ENCODE assay signal across 7 mouse cellular contexts in genomic region chr13:56703871-56704321, GRCm38 (mm10). TPM values are rescaled to one million over a fixed set of nuclear protein-coding genes. Genes with fewer than 3 reads are reported as not detected.
DNase-seq lines count a peak whose midpoint lies in the region; ATAC-seq lines count a peak whose summit lies in the region.

No protein-coding gene starts in this region.

- H3K4me3 ChIP-seq in heart, embryonic 14.5 days (ENCODE audit: control insufficient read depth in 1 of 2, insufficient read depth in 1 of 2, low read depth in 1 of 2, low read length in 2 of 2): peak overlapping the region; percentile 82 to 83
- peak overlapping the region; percentile 76 for H3K4me3 ChIP-seq in limb, embryonic 13.5 days
- peak overlapping the region; percentile 71 for H3K4me3 ChIP-seq in midbrain, embryonic 14.5 days (replicated peaks; ENCODE audit: low read depth, low read length)

- peaks cover 16% of the 10 kb centered on the region; the same call in 1 of the 2 replicates for H3K36me3 ChIP-seq in heart, embryonic 14.5 days (ENCODE audit: control insufficient read depth, insufficient read depth, low read length)
- H3K36me3 ChIP-seq in limb, embryonic 13.5 days: peaks cover 21% of the 10 kb centered on the region
- no peaks in the 10 kb centered on the region for H3K36me3 ChIP-seq in midbrain, embryonic 14.5 days (ENCODE audit: control insufficient read depth, insufficient read depth, low read length)

- peak; percentile 20 for ATAC-seq in heart, embryonic 14.5 days (ENCODE audit: insufficient number of reproducible peaks, insufficient read depth, low FRiP score, low read depth)
- ATAC-seq in limb, embryonic 13.5 days (ENCODE audit: low FRiP score, low read depth): no peak; the same call in 1 of the 2 replicates
- ATAC-seq in midbrain, embryonic 14.5 days (ENCODE audit: low FRiP score, low TSS enrichment): peak; percentile 14; the same call in 1 of the 2 replicates

- H3K27ac ChIP-seq in heart, embryonic 14.5 days (replicated peaks in 1 of 2; ENCODE audit: control insufficient read depth in 1 of 2, insufficient read depth in 1 of 2, low read depth in 2 of 2, low read length in 2 of 2): peak overlapping the region; percentile 94 to 100
- peak overlapping the region; percentile 99 for H3K27ac ChIP-seq in limb, embryonic 13.5 days
- H3K27ac ChIP-seq in midbrain, embryonic 14.5 days (replicated peaks; ENCODE audit: low read depth, low read length): peak overlapping the region; percentile 99

- intact Hi-C loops in left cerebral cortex, postnatal 36 days (cut with DNase I): no loop called here

- DNase-seq in thymus, postnatal 25 days: peak; percentile 36
- no peak for DNase-seq in thymus, postnatal 10 days (ENCODE audit: low spot score in 2 of 2)
- DNase-seq in c-Kit-positive CD71-negative TER-119-negative erythroid progenitor cells, embryonic 14.5 days (ENCODE audit: low read depth): peak; percentile 8
- peak; percentile 52 for DNase-seq in midbrain, embryonic 14.5 days
- DNase-seq in left cerebral cortex, postnatal 36 days (ENCODE audit: low spot score in 2 of 2): no peak

- no peaks in the 10 kb centered on the region for H3K9me3 ChIP-seq in heart, embryonic 14.5 days (ENCODE audit: control insufficient read depth, low read length)
- H3K9me3 ChIP-seq in limb, embryonic 13.5 days: no peaks in the 10 kb centered on the region
- H3K9me3 ChIP-seq in midbrain, embryonic 14.5 days (ENCODE audit: control insufficient read depth, low read length): no peaks in the 10 kb centered on the region

- peak overlapping the region; percentile 76 for H3K4me2 ChIP-seq in heart, embryonic 14.5 days (ENCODE audit: low read length)
- peak overlapping the region; percentile 82 for H3K4me2 ChIP-seq in limb, embryonic 13.5 days (replicated peaks)
- H3K4me2 ChIP-seq in midbrain, embryonic 14.5 days (ENCODE audit: low read length): peak overlapping the region; percentile 70

- no peaks in the 10 kb centered on the region for H3K27me3 ChIP-seq in heart, embryonic 14.5 days (ENCODE audit: control insufficient read depth, insufficient read depth, low read length)
- no peaks in the 10 kb centered on the region for H3K27me3 ChIP-seq in limb, embryonic 13.5 days
- H3K27me3 ChIP-seq in midbrain, embryonic 14.5 days (ENCODE audit: control insufficient read depth, insufficient read depth, low read length): no peaks in the 10 kb centered on the region

- 1% methylated on average over 11 of the region's 11 CpGs for WGBS in heart, embryonic 14.5 days
- 1% methylated on average over 11 of the region's 11 CpGs for WGBS in limb, embryonic 13.5 days
- under 1% methylated on average over 11 of the region's 11 CpGs for WGBS in midbrain, embryonic 14.5 days

- H3K9ac ChIP-seq in heart, embryonic 14.5 days (ENCODE audit: low read length): peak overlapping the region; percentile 98
- H3K9ac ChIP-seq in limb, embryonic 13.5 days: peak overlapping the region; percentile 97
- H3K9ac ChIP-seq in midbrain, embryonic 14.5 days (replicated peaks; ENCODE audit: low read length): peak overlapping the region; percentile 92

- H3K4me1 ChIP-seq in heart, embryonic 14.5 days (ENCODE audit: control insufficient read depth in 2 of 2, insufficient read depth in 2 of 2, low read length in 2 of 2): peaks cover 13 to 47% of the 10 kb centered on the region in 2 experiments
- H3K4me1 ChIP-seq in limb, embryonic 13.5 days: peaks cover 73% of the 10 kb centered on the region
- peaks cover 40% of the 10 kb centered on the region for H3K4me1 ChIP-seq in midbrain, embryonic 14.5 days (ENCODE audit: control insufficient read depth, insufficient read depth, low read length)

RNA-seq across cellular contexts. Expression of gene Smad5, which starts 1.1 kb away (rescaled TPM):
- polyA plus RNA-seq in heart, embryonic 14.5 days (2014; fragmentation: Nextera tagmentation; extraction: Ambion mirVana): 27.1 TPM in 2 replicates
- 37.3 and 41.2 TPM in 2 replicates for polyA plus RNA-seq in limb, embryonic 13.5 days (2015; fragmentation: Nextera tagmentation; extraction: Ambion mirVana)
- 20.4 and 35.7 TPM in 2 replicates for polyA plus RNA-seq in midbrain, embryonic 14.5 days (2014; fragmentation: Nextera tagmentation; extraction: Ambion mirVana)
- total RNA-seq in left cerebral cortex, postnatal 36 days (2021): 10 to 100 TPM; 18.1 to 23.1 TPM

RNA-seq across cellular contexts. Expression of gene Gm45623, which starts 49.7 kb away (rescaled TPM):
- not detected in 2 replicates for polyA plus RNA-seq in heart, embryonic 14.5 days (2014; fragmentation: Nextera tagmentation; extraction: Ambion mirVana)
- polyA plus RNA-seq in limb, embryonic 13.5 days (2015; fragmentation: Nextera tagmentation; extraction: Ambion mirVana): 0.10 and 0.26 TPM in 2 replicates
- 1.1 and 2.1 TPM in 2 replicates for polyA plus RNA-seq in midbrain, embryonic 14.5 days (2014; fragmentation: Nextera tagmentation; extraction: Ambion mirVana)
- 10 to 100 TPM; 13.0 to 16.7 TPM for total RNA-seq in left cerebral cortex, postnatal 36 days (2021)

Comparison
In these comparisons a context has a peak if more than half of its experiments do, and no peak if none do; other contexts are left out.
1. DNase-seq: peak in thymus, postnatal 25 days (single experiment), c-Kit-positive CD71-negative TER-119-negative erythroid progenitor cells, embryonic 14.5 days (single experiment) and midbrain, embryonic 14.5 days (single experiment); none in thymus, postnatal 10 days (0 of 2) and left cerebral cortex, postnatal 36 days (0 of 2).
2. Peak in every context shown above with its lines, with median percentiles within 50 percentile points of each other: H3K27ac ChIP-seq, H3K4me2 ChIP-seq, H3K4me3 ChIP-seq and H3K9ac ChIP-seq.